Mouse (Mus musculus) CH12.LX (cell line): ENCODE results near the gene Sh3bp2. TPM values are rescaled to one million over a fixed set of nuclear protein-coding genes. Genes with fewer than 3 reads are reported as not detected.

ENCODE experiments used
- DNase-seq: peaks from one replicate; pipeline ENCODE4 v3.0.0-alpha.2; 2013; ENCODE audit errors: extremely low read depth
- H3K27ac ChIP-seq: 2 replicates; pipeline ENCODE4 v1.5.1; 2012; ENCODE audit warnings: low read depth, mild to moderate bottlenecking, control low read depth, moderate library complexity; ENCODE audit not compliant: insufficient read depth
- H3K27me3 ChIP-seq: replicated peaks from 2 replicates; pipeline ENCODE3; 2012; ENCODE audit warnings: inconsistent platforms
- H3K36me3 ChIP-seq, 2 experiments: replicated peaks in 1 of 2; 2 replicates each; pipeline versions ENCODE3 to v1.6.1; 2012; ENCODE audit warnings: inconsistent platforms in 1 of 2, low read length in 1 of 2, mild to moderate bottlenecking in 1 of 2, mixed read lengths in 1 of 2, moderate library complexity in 1 of 2; ENCODE audit not compliant: control insufficient read depth in 1 of 2, insufficient read depth in 1 of 2
- H3K4me1 ChIP-seq, 2 experiments: 2 replicates each; pipeline ENCODE4 v1.6.1; 2012; ENCODE audit warnings: inconsistent platforms in 1 of 2, moderate library complexity in 1 of 2; ENCODE audit not compliant: insufficient read depth in 2 of 2, control insufficient read depth in 1 of 2
- H3K4me2 ChIP-seq: 2 replicates; pipeline ENCODE4 v1.6.1; 2012; ENCODE audit warnings: low read depth, mild to moderate bottlenecking, control low read depth; ENCODE audit not compliant: poor library complexity, insufficient read depth, severe bottlenecking
- H3K4me3 ChIP-seq, 3 experiments: fragments of 150-350 bp in 1 of 3; sonication (generic) in 1 of 3; replicated peaks in 1 of 3; 2 replicates each; pipeline versions ENCODE3 to v1.5.1; 2011 to 2012; ENCODE audit warnings: low read depth in 2 of 3, low read length in 2 of 3, mild to moderate bottlenecking in 2 of 3, moderate library complexity in 2 of 3, control low read depth in 1 of 3, improper control_type of control experiment in 1 of 3, inconsistent platforms in 1 of 3, mixed read lengths in 1 of 3; ENCODE audit not compliant: poor library complexity in 1 of 3
- H3K79me2 ChIP-seq: replicated peaks from 2 replicates; pipeline ENCODE4 v1.6.1; 2012; ENCODE audit warnings: mild to moderate bottlenecking, moderate library complexity; ENCODE audit not compliant: control insufficient read depth, poor library complexity, insufficient read depth, severe bottlenecking; ENCODE audit errors: extremely low read depth
- H3K9ac ChIP-seq: 2 replicates; pipeline ENCODE4 v1.6.1; 2012; ENCODE audit warnings: low read depth, mild to moderate bottlenecking, control low read depth, moderate library complexity; ENCODE audit not compliant: insufficient read depth
- H3K9me3 ChIP-seq: replicated peaks from 2 replicates; pipeline ENCODE3; 2012; ENCODE audit warnings: low read length, inconsistent platforms, mixed read lengths
- CHD1 ChIP-seq: IDR thresholded peaks from 2 replicates; pipeline ENCODE4 v1.6.1; 2012; ENCODE audit warnings: low read depth, low read length, improper control_type of control experiment, inconsistent platforms
- CTCF ChIP-seq, 2 experiments: IDR thresholded peaks in 1 of 2; conservative IDR thresholded peaks in 1 of 2; 2 replicates each; pipeline ENCODE4 v1.5.1; 2011 to 2012; ENCODE audit warnings: low read depth in 2 of 2, low read length in 2 of 2, improper control_type of control experiment in 1 of 2, inconsistent platforms in 1 of 2, mild to moderate bottlenecking in 1 of 2, moderate library complexity in 1 of 2
- GABPA ChIP-seq: IDR thresholded peaks from 2 replicates; pipeline ENCODE4 v1.6.1; 2012; ENCODE audit warnings: low read depth, low read length, improper control_type of control experiment, inconsistent platforms; ENCODE audit not compliant: insufficient replicate concordance
- KAT2A ChIP-seq: IDR thresholded peaks from 2 replicates; pipeline ENCODE4 v1.6.1; 2012; ENCODE audit warnings: low read length, improper control_type of control experiment, inconsistent platforms; ENCODE audit not compliant: insufficient replicate concordance
- MAZ ChIP-seq: IDR thresholded peaks from 2 replicates; pipeline ENCODE4 v1.6.1; 2012; ENCODE audit warnings: low read depth, mild to moderate bottlenecking, inconsistent platforms, low read length, improper control_type of control experiment, moderate library complexity
- MXI1 ChIP-seq: IDR thresholded peaks from 2 replicates; pipeline ENCODE4 v1.6.1; 2011; ENCODE audit warnings: mild to moderate bottlenecking, low read depth, low read length, improper control_type of control experiment
- MYC ChIP-seq: IDR thresholded peaks from 2 replicates; pipeline ENCODE4 v1.6.1; 2011; ENCODE audit warnings: low read depth, mild to moderate bottlenecking, improper control_type of control experiment, low read length
- NELFE ChIP-seq: IDR thresholded peaks from 2 replicates; pipeline ENCODE4 v1.6.1; 2011; ENCODE audit warnings: low read depth, low read length, improper control_type of control experiment
- PAX5 ChIP-seq: IDR thresholded peaks from 2 replicates; pipeline ENCODE4 v1.6.1; 2012; ENCODE audit warnings: low read length, inconsistent platforms, mixed read lengths
- RAD21 ChIP-seq: IDR thresholded peaks from 2 replicates; pipeline ENCODE4 v1.6.1; 2011; ENCODE audit warnings: low read depth, mild to moderate bottlenecking, low read length, improper control_type of control experiment, moderate library complexity
- USF1 ChIP-seq: IDR thresholded peaks from 2 replicates; pipeline ENCODE4 v1.6.1; 2014; ENCODE audit warnings: low read depth, mild to moderate bottlenecking, inconsistent platforms, low read length, improper control_type of control experiment
- USF2 ChIP-seq: conservative IDR thresholded peaks from 2 replicates; pipeline ENCODE4 v1.6.1; 2011; ENCODE audit warnings: low read depth, low read length, improper control_type of control experiment
- ZMIZ1 ChIP-seq: IDR thresholded peaks from 2 replicates; pipeline ENCODE4 v1.6.1; 2012; ENCODE audit warnings: low read depth, mild to moderate bottlenecking, inconsistent platforms, low read length, improper control_type of control experiment
- dilution Hi-C: fragments of 300-500 bp; cut with MboI; formaldehyde crosslinking; loops from 2 replicates; pipeline ENCODE4 v1.14.3; 2020; ENCODE audit warnings: low sequenced_read_pairs; ENCODE audit not compliant: extremely low pct_unique_long_range_greater_than_20kb, extremely low pct_ligation_motif_present
- in situ Hi-C: fragments of 300-500 bp; cut with MboI; formaldehyde crosslinking; loops from 3 replicates; pipeline ENCODE4 v1.14.3; 2019; ENCODE audit warnings: low sequenced_read_pairs, low pct_ligation_motif_present, low pct_unique_long_range_greater_than_20kb, mixed read lengths
- polyA plus RNA-seq: library from polyadenylated mRNA; unstranded; fragments of >175 nt; gene quantifications from 2 replicates; pipeline ENCODE4 v1.2.1, GENCODE M21; 2012; ENCODE audit warnings: low read depth; ENCODE audit not compliant: insufficient read length
- total RNA-seq, 2 experiments: library from RNA; depleted of rRNA; stranded (reverse); fragments of 300-350 nt in 1 of 2; fragments of >200 nt in 1 of 2; gene quantifications; 2 replicates each; pipeline ENCODE4 v1.2.3; 2012 to 2014

Gene Sh3bp2
- total and polyA plus RNA-seq, 3 experiments, result 5.8 to 10.5 (median 7.3) TPM

DNA sequence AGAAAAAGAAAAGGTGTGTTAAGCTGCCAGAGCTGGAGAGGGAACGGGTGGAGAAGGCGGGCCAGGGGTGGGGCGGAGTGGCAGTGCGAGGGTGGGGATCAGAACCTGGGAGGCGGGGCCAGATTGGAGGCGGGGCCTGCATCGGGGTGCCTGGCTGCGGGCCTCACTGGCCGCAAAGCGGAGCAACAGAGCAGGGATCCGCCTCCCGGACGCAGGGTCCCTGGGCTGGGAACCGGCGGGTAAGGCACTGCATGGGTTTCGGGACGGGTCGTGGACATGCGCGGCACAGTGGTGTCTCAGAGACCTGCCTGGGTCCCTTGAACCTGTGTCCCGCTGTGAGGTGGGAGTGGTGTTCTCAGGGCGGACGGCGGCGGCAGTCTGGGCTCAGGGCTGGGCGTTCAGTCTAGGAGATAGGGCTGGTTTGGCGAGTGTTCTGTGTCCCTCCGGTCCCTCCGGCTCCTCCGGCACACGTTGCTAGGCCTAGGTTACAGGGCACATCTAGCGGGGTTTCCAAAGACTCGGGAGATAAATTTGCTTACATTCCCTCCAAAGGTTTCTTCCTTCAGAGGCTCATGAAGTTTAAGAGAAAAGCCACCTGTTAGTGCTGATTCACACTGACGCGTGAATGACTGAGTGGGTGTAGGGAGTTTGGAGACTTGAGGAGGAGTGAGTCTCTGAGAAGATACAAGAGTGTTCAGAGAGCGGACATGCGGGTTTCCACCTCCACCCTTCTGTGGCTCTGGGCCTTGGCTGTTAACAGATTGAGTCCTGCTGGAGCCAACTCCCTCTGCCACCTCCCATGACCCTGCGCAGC is at the start of gene Sh3bp2 (continued):
- TF ChIP-seq MYC, result no peak

DNA sequence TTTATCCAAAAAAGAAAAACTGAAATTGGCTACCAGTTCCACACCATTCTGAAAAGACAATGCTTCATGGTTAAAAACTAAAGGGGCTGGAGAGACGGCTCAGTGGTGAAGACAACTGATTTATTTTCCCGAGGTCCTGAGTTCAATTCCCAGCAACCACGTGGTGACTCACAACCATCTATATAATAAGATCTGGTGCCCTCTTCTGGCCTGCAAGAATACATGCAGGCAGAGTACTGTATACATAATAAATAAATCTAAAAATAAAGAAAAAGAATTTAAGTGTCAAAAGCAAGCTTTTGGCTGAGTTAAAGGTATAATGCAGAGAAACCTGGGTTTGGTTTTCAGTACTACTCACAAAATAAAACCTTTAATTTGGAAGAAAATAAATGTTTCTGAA is 44.7 kb upstream of the Sh3bp2 start:
- Histone ChIP-seq H3K4me1 (no peaks in the 10 kb centered on the region), H3K36me3 (peaks cover 16 to 56% of the 10 kb centered on the region in 2 experiments), H3K4me3 (no peak overlapping the region), H3K9ac (no peak overlapping the region)
- peak in 1 of 2 experiments; percentile 34; a peak in 2 of 4 replicates for TF ChIP-seq CTCF (conservative IDR thresholded peaks at IDR 0.05 in 1 of 2, IDR thresholded peaks at IDR 0.05 in 1 of 2; ENCODE audit: low read depth in 2 of 2, low read length in 2 of 2)
- peak; percentile 9 for TF ChIP-seq RAD21
- no peak for TF ChIP-seq KAT2A
- no peak for TF ChIP-seq CHD1
- no peak for TF ChIP-seq MXI1
- no peak for TF ChIP-seq MAZ
- no peak for TF ChIP-seq GABPA
- TF ChIP-seq USF1, result no peak
- TF ChIP-seq ZMIZ1, result no peak
- TF ChIP-seq PAX5, result no peak
- TF ChIP-seq NELFE, result no peak
- TF ChIP-seq, all 38 proteins: peak for 2
- Histone ChIP-seq H3K27me3 (no peaks in the 10 kb centered on the region), H3K4me2 (no peak overlapping the region), H3K79me2 (no peaks in the 10 kb centered on the region), H3K9me3 (no peaks in the 10 kb centered on the region), H3K27ac (no peak overlapping the region)
- in situ Hi-C loops, result no loop called here
- dilution Hi-C loops, result no loop called here
- DNase-seq, result no peak

DNA sequence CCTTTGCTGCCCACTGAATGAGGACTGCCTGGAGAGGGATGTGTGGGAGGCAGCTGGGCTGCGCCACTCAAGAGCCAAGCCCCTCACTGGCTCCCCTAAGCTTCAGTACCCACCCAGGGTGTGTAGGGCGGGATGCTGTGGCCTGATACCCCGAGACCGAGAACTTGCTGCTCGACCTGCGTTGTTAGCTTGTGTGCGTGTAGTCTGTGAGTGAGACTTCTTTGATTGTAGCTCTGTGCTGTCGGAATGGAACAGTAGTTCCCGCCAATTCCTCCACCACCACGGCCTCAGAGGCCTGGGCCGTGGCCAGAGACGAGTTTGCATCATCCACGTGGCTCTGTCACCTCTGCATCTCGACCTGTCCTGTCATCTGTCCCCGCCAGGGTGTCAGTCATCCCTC is 39.9 kb upstream of the Sh3bp2 start:
- TF ChIP-seq USF2, result no peak
- DNase-seq, result no peak
- Histone ChIP-seq H3K4me2 (no peak overlapping the region), H3K27me3 (no peaks in the 10 kb centered on the region), H3K9me3 (no peaks in the 10 kb centered on the region), H3K4me1 (peaks cover 4 to 21% of the 10 kb centered on the region in 2 experiments; a peak in 2 of 4 replicates), H3K9ac (no peak overlapping the region), H3K27ac (no peak overlapping the region), H3K79me2 (no peaks in the 10 kb centered on the region), H3K4me3 (no peak overlapping the region), H3K36me3 (peaks cover 8 to 26% of the 10 kb centered on the region in 2 experiments)
- dilution Hi-C loops (no loop called here), in situ Hi-C loops (no loop called here)
